Mouse (Mus musculus) olfactory bulb, adult 2 months (tissue): ENCODE results near the gene Chp2.

Source experiments
- CTCF ChIP-seq: fragments of 200-500 bp; IDR thresholded peaks from 2 replicates; pipeline ENCODE4 v1.5.1; 2012; ENCODE audit warnings: low read depth, mild to moderate bottlenecking, low read length, moderate library complexity; ENCODE audit not compliant: insufficient read depth
- POLR2A ChIP-seq: fragments of 200-500 bp; IDR thresholded peaks from 2 replicates; pipeline ENCODE4 v1.6.1; 2012; ENCODE audit warnings: mild to moderate bottlenecking, low read depth, low read length, moderate library complexity; ENCODE audit not compliant: insufficient read depth

DNA sequence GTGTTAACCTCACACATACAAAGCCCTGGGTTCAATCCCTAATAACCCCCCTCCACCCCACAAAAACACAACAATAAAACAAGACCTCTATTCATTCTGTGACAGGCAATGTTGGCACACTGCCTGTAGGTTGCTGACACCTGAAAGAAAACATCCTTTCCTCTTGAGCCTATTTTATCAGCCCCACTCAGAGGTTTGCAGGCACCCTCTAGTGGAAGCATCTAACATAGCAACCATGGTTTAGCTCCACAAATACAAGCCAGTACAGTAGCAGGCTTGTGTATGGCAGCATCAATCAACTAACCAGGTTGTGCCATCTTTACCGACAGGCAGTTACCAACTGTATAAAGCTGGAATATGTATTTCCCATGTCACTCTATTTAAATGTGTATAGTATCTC, 23.0 kb downstream of the Chp2 start:
- no peak for TF ChIP-seq CTCF
- no peak for TF ChIP-seq POLR2A
